Mouse (Mus musculus): ENCODE measurements around the gene Mpp6.

The Mpp6 gene

GRCm38 (mm10) chr6:50214711-50215372 lies 104.8 kb downstream of the Mpp6 start:
- CTCF ChIA-PET: interaction anchor here in 1 of 4 experiments (0.6 to 1.0 kb wide), 2 partner anchors 21 to 26 kb away, joined by 3 read pairs; no protein-coding TSS in a partner anchor
- POLR2A ChIA-PET: interaction anchor here in 3 of 4 experiments (0.5 to 1.5 kb wide), 5 partner anchors 11 to 863 kb away, joined by 3 to 5 read pairs (median 4); no protein-coding TSS in a partner anchor

- ChIA-PET POLR2A (interaction anchor here in 2 of 4 experiments (1.4 to 1.5 kb wide), 3 partner anchors 29 to 89 kb away, joined by 3 to 4 read pairs (median 3); no protein-coding TSS in a partner anchor), CTCF (interaction anchor here in 1 of 4 experiments (0.6 to 1.0 kb wide), 2 partner anchors 21 to 25 kb away, joined by 3 read pairs; no protein-coding TSS in a partner anchor)
Observed at GRCm38 (mm10) chr6:50215373-50215745, 105.3 kb downstream of the Mpp6 start.

GRCm38 (mm10) chr6:50215986-50216385 lies 105.9 kb downstream of the Mpp6 start:
- ChIA-PET CTCF (no interaction called here), POLR2A (interaction anchor here in 2 of 4 experiments (1.4 to 1.5 kb wide), 3 partner anchors 29 to 89 kb away, joined by 3 to 4 read pairs (median 3); no protein-coding TSS in a partner anchor)

GRCm38 (mm10) chr6:50218628-50219027 lies 108.6 kb downstream of the Mpp6 start:
- CTCF ChIA-PET: interaction anchor here in 1 of 4 experiments (0.6 kb wide), 1 partner anchor 89 kb away, joined by 4 read pairs; no protein-coding TSS in a partner anchor
- POLR2A ChIA-PET: interaction anchor here in 2 of 4 experiments (0.5 to 2.1 kb wide), 4 partner anchors 10 to 366 kb away, joined by 3 to 7 read pairs (median 4); no protein-coding TSS in a partner anchor

- POLR2A ChIA-PET: no interaction called here
- CTCF ChIA-PET: interaction anchor here in 1 of 4 experiments (0.6 kb wide), 1 partner anchor 89 kb away, joined by 4 read pairs; no protein-coding TSS in a partner anchor
Observed at GRCm38 (mm10) chr6:50219066-50219465, 109.0 kb downstream of the Mpp6 start.

- ChIA-PET POLR2A (interaction anchor here in 1 of 4 experiments (0.7 to 1.0 kb wide), 2 partner anchors 9 to 486 kb away, joined by 3 to 5 read pairs; no protein-coding TSS in a partner anchor), CTCF (interaction anchor here in 3 of 4 experiments (0.6 to 1.4 kb wide), 14 partner anchors 9 to 1047 kb away, joined by 3 to 7 read pairs (median 4); partner anchors contain the start of gene Gsdme (in 1 of the 3))
Observed at GRCm38 (mm10) chr6:50220863-50221262, 110.8 kb downstream of the Mpp6 start.

- POLR2A ChIA-PET: interaction anchor here in 1 of 4 experiments (0.6 kb wide), 1 partner anchor 8 kb away, joined by 5 read pairs; no protein-coding TSS in a partner anchor
- CTCF ChIA-PET: interaction anchor here in 2 of 4 experiments (0.7 to 1.0 kb wide), 2 partner anchors 110 to 314 kb away, joined by 3 to 6 read pairs; no protein-coding TSS in a partner anchor
Observed at GRCm38 (mm10) chr6:50222351-50222750, 112.3 kb downstream of the Mpp6 start.

GRCm38 (mm10) chr6:50222986-50223385 lies 112.9 kb downstream of the Mpp6 start:
- CTCF ChIA-PET: interaction anchor here in 1 of 4 experiments (0.9 kb wide), 1 partner anchor 89 kb away, joined by 3 read pairs; no protein-coding TSS in a partner anchor
- POLR2A ChIA-PET: interaction anchor here in 1 of 4 experiments (1.0 kb wide), 1 partner anchor 10 kb away, joined by 3 read pairs; no protein-coding TSS in a partner anchor

GRCm38 (mm10) chr6:50223606-50224005 lies 113.6 kb downstream of the Mpp6 start:
- ChIA-PET POLR2A (interaction anchor here in 1 of 4 experiments (1.0 kb wide), 1 partner anchor 9 kb away, joined by 3 read pairs; no protein-coding TSS in a partner anchor), CTCF (interaction anchor here in 1 of 4 experiments (0.9 kb wide), 1 partner anchor 89 kb away, joined by 3 read pairs; no protein-coding TSS in a partner anchor)

GRCm38 (mm10) chr6:50225232-50225631 lies 115.2 kb downstream of the Mpp6 start:
- ChIA-PET POLR2A (no interaction called here), CTCF (interaction anchor here in 1 of 4 experiments (0.6 kb wide), 1 partner anchor 320 kb away, joined by 10 read pairs; no protein-coding TSS in a partner anchor)

- ChIA-PET POLR2A (no interaction called here), CTCF (no interaction called here)
Observed at GRCm38 (mm10) chr6:50228180-50228579, 118.1 kb downstream of the Mpp6 start.

GRCm38 (mm10) chr6:50231288-50231687 lies 121.2 kb downstream of the Mpp6 start:
- ChIA-PET POLR2A (no interaction called here), CTCF (interaction anchor here in 1 of 4 experiments (1.6 to 2.0 kb wide), 2 partner anchors 10 to 11 kb away, joined by 4 to 5 read pairs; no protein-coding TSS in a partner anchor)

- ChIA-PET CTCF (interaction anchor here (0.6 to 2.0 kb wide), 16 partner anchors 8 to 303 kb away, joined by 3 to 6 read pairs (median 3); no protein-coding TSS in a partner anchor), POLR2A (interaction anchor here in 3 of 4 experiments (0.7 to 1.4 kb wide), 3 partner anchors 8 to 52 kb away, joined by 3 to 5 read pairs (median 3); no protein-coding TSS in a partner anchor)
Observed at GRCm38 (mm10) chr6:50232984-50233383, 122.9 kb downstream of the Mpp6 start.

- ChIA-PET POLR2A (interaction anchor here in 1 of 4 experiments (0.6 kb wide), 1 partner anchor 134 kb away, joined by 3 read pairs; no protein-coding TSS in a partner anchor), CTCF (interaction anchor here in 1 of 4 experiments (1.3 kb wide), 1 partner anchor 17 kb away, joined by 4 read pairs; no protein-coding TSS in a partner anchor)
Observed at GRCm38 (mm10) chr6:50237963-50238362, 127.9 kb downstream of the Mpp6 start.

GRCm38 (mm10) chr6:50239902-50240301 lies 129.9 kb downstream of the Mpp6 start:
- POLR2A ChIA-PET: interaction anchor here in 1 of 4 experiments (0.5 to 3.2 kb wide), 8 partner anchors 11 to 1100 kb away, joined by 3 to 19 read pairs (median 4); no protein-coding TSS in a partner anchor

GRCm38 (mm10) chr6:50240437-50240836 lies 130.4 kb downstream of the Mpp6 start:
- ChIA-PET CTCF (interaction anchor here in 2 of 4 experiments (0.6 to 1.1 kb wide), 2 partner anchors 25 to 54 kb away, joined by 3 read pairs; no protein-coding TSS in a partner anchor), POLR2A (interaction anchor here in 1 of 4 experiments (1.3 to 3.2 kb wide), 5 partner anchors 8 to 71 kb away, joined by 3 to 19 read pairs (median 4); no protein-coding TSS in a partner anchor)

More at GRCm38 (mm10) chr6:50239902-50240301, 129.9 kb downstream of the Mpp6 start:
- CTCF ChIA-PET: interaction anchor here in 2 of 4 experiments (0.6 kb wide), 3 partner anchors 296 to 680 kb away, joined by 3 to 17 read pairs (median 6); no protein-coding TSS in a partner anchor

GRCm38 (mm10) chr6:50244126-50244525 lies 134.1 kb downstream of the Mpp6 start:
- POLR2A ChIA-PET: interaction anchor here in 2 of 4 experiments (0.7 to 2.0 kb wide), 2 partner anchors 16 to 864 kb away, joined by 3 to 5 read pairs; no protein-coding TSS in a partner anchor
- CTCF ChIA-PET: interaction anchor here in 2 of 4 experiments (1.0 to 1.7 kb wide), 3 partner anchors 24 to 293 kb away, joined by 3 to 6 read pairs (median 4); no protein-coding TSS in a partner anchor

- ChIA-PET POLR2A (interaction anchor here in 2 of 4 experiments (0.6 to 0.7 kb wide), 2 partner anchors 603 to 863 kb away, joined by 3 read pairs; no protein-coding TSS in a partner anchor), CTCF (interaction anchor here in 1 of 4 experiments (1.7 kb wide), 1 partner anchor 25 kb away, joined by 6 read pairs; no protein-coding TSS in a partner anchor)
Observed at GRCm38 (mm10) chr6:50244967-50245366, 134.9 kb downstream of the Mpp6 start.

All from embryonic stem cell, embryonic (primary cell).